Mouse (Mus musculus) cerebellum, adult 2 months (tissue): ENCODE data around the gene Fam222b.
A peak's percentile ranks its signal among the peaks of the same experiment; 100 is the strongest.

ENCODE experiments used
- CTCF ChIP-seq: fragments of 200-500 bp; IDR thresholded peaks from 2 replicates; pipeline ENCODE4 v1.5.1; 2011; ENCODE audit warnings: low read depth, mild to moderate bottlenecking, control low read depth, low read length, moderate library complexity, borderline replicate concordance; ENCODE audit not compliant: insufficient read depth
- POLR2A ChIP-seq: fragments of 200-500 bp; IDR thresholded peaks from 2 replicates; pipeline ENCODE4 v1.6.1; 2011; ENCODE audit warnings: low read length, control low read depth, borderline replicate concordance; ENCODE audit not compliant: insufficient read depth

DNA sequence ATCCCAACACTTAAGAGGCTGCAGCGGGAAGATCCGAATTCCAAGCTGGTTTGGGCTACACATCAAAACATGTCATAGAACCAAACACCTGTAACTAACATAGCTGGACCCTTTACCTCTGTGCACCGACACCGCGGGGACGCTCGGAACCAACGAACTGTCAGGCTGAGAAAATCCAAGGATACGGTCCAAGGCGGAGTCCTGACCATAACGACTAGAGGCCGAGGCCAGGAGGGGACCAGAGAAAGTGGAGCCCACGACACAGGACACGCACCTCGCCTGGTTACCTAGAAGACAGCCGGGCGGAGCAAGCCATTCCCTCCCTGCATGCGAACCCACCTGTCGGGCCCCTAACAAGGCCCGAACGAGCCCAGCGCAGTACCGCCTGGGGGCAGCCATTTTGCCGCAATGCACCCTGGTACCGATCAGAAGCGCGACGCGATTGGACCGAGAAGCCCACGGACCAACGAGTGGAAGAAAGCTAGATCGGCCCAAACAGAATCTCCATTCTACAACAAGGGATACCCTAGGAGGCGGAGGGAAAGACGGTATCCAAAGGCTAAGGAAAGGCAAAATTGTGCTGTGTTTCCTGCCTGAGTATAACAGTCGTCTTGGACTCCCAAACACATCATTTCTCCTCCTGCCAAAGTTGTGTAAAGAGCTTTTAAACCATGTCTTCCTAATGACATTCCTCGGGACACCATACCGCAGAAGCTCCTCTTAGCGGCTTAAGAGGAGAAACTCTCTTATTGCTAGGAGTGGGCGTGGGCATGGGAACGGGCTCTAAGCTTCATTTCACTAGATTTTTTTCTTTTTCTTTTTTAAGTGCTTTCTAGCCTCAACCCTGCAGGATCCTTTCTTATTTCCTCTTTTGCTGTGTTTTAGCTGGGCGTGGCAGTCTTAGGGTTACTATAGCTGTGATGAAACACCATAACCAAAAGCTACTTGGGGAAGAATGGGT lies 14.2 kb upstream of the Fam222b start, which contains the start of gene Eral1:
- TF ChIP-seq POLR2A: peak; percentile 84
- no peak for TF ChIP-seq CTCF
